Mouse (Mus musculus) limb, embryonic 13.5 days (tissue): ENCODE data around the gene N6amt1. TPM values are rescaled to one million over a fixed set of nuclear protein-coding genes. Genes with fewer than 3 reads are reported as not detected.

Experiments
- ATAC-seq: fragments of 200-750 bp; cut with Nextera tagmentation; 2 replicates; pipeline ENCODE4 v1.8.0; 2017; ENCODE audit warnings: low read depth, moderate number of reproducible peaks, moderate TSS enrichment; ENCODE audit not compliant: low FRiP score
- H3K27ac ChIP-seq: fragments of 300-500 bp; sonication (generic); 2 replicates; pipeline ENCODE4 v1.5.1; 2015; ENCODE audit warnings: inconsistent platforms, mild to moderate bottlenecking, moderate library complexity
- H3K27me3 ChIP-seq: fragments of 300-500 bp; sonication (generic); 2 replicates; pipeline ENCODE4 v1.6.1; 2015; ENCODE audit warnings: mild to moderate bottlenecking, inconsistent platforms
- H3K36me3 ChIP-seq: fragments of 300-500 bp; sonication (generic); 2 replicates; pipeline ENCODE4 v1.6.1; 2015; ENCODE audit warnings: inconsistent platforms, mild to moderate bottlenecking, moderate library complexity
- H3K4me1 ChIP-seq: fragments of 300-500 bp; sonication (generic); 2 replicates; pipeline ENCODE4 v1.6.1; 2015; ENCODE audit warnings: inconsistent platforms
- H3K4me2 ChIP-seq: fragments of 300-500 bp; sonication (generic); replicated peaks from 2 replicates; pipeline ENCODE4 v1.6.1; 2015; ENCODE audit warnings: inconsistent platforms, mild to moderate bottlenecking, moderate library complexity
- H3K4me3 ChIP-seq: fragments of 300-500 bp; sonication (generic); 2 replicates; pipeline ENCODE4 v1.5.1; 2015; ENCODE audit warnings: moderate library complexity, mild to moderate bottlenecking, inconsistent platforms
- H3K9ac ChIP-seq: fragments of 300-500 bp; sonication (generic); 2 replicates; pipeline ENCODE4 v1.6.1; 2015; ENCODE audit warnings: mild to moderate bottlenecking, inconsistent platforms
- H3K9me3 ChIP-seq: fragments of 300-500 bp; sonication (generic); 2 replicates; pipeline ENCODE4 v1.6.1; 2016; ENCODE audit warnings: inconsistent platforms
- WGBS: fragments of 180-500 bp; shearing (Covaris S2); methylation state at CpG from one replicate; pipeline ENCODE4 v1.1.7; 2015; 5-methylcytosine and 5-hydroxymethylcytosine counted together
- polyA plus RNA-seq: library from polyadenylated mRNA; unstranded; fragments of >200 nt; fragmentation: Nextera tagmentation; extraction: Ambion mirVana; gene quantifications from 2 replicates; pipeline ENCODE4 v1.2.1, GENCODE M21; 2015

The N6amt1 gene
- polyA plus RNA-seq, 1 experiment from 2014 or later, result 32.6 TPM

DNA sequence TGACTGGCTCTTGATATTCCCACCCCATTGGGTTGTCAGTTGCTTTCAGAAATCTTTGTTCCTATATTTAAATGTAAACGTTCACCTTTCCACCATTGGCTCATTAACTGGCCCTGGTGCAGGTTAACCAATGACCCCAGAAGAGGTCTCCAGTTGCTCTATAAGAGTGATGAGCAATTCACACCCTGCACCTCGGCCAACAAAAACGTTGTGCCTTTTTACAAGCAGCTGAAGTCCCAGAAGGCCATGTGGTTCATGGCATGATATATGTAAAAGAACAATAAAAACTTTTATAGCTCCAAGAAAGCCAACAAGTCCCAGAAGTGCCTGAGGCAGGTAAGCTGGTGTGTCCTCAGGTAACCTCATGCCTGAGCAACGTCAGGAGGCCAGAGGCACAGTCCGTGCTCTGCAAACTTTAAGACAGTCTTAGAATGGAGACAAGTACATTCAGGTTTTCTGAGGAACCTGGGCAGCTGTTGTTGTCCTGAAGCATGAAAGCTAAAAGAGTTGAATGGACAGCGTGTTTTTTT lies 12.9 kb upstream of the N6amt1 start:
- 26% methylated on average over 6 of the region's 6 CpGs for WGBS
- Histone ChIP-seq H3K4me2 (no peak overlapping the region), H3K27me3 (no peaks in the 10 kb centered on the region), H3K27ac (peak overlapping the region; percentile 16; the same call in 1 of the 2 replicates), H3K4me3 (no peak overlapping the region), H3K4me1 (peaks cover 23% of the 10 kb centered on the region), H3K9ac (no peak overlapping the region), H3K9me3 (no peaks in the 10 kb centered on the region), H3K36me3 (no peaks in the 10 kb centered on the region)
- peak; percentile 81 for ATAC-seq

DNA sequence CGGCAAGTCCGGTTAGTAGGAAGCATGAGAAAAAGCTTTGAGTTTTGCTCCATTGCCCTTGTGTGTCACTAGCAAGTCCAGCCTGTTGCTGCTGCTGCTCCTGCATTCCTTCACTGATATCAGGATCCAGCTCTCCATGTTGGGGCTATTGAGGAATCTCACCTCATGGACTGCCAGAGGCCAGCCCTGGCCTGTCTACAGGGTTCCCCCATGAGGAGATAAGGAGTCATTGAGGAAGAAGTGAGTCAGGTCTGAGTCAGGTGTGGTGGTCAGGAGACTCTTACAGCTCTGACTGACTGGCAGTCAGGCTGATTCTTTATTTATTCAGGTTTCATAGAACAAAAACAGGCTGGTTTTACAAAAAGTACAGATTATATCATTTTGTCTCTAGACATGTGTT lies 5.9 kb upstream of the N6amt1 start:
- Histone ChIP-seq H3K4me2 (no peak overlapping the region), H3K4me3 (no peak overlapping the region), H3K27me3 (no peaks in the 10 kb centered on the region), H3K36me3 (no peaks in the 10 kb centered on the region), H3K9ac (no peak overlapping the region), H3K4me1 (peaks cover 13% of the 10 kb centered on the region), H3K9me3 (no peaks in the 10 kb centered on the region), H3K27ac (no peak overlapping the region)
- WGBS, result 91% methylated on average over 2 of the region's 2 CpGs
- no peak for ATAC-seq

DNA sequence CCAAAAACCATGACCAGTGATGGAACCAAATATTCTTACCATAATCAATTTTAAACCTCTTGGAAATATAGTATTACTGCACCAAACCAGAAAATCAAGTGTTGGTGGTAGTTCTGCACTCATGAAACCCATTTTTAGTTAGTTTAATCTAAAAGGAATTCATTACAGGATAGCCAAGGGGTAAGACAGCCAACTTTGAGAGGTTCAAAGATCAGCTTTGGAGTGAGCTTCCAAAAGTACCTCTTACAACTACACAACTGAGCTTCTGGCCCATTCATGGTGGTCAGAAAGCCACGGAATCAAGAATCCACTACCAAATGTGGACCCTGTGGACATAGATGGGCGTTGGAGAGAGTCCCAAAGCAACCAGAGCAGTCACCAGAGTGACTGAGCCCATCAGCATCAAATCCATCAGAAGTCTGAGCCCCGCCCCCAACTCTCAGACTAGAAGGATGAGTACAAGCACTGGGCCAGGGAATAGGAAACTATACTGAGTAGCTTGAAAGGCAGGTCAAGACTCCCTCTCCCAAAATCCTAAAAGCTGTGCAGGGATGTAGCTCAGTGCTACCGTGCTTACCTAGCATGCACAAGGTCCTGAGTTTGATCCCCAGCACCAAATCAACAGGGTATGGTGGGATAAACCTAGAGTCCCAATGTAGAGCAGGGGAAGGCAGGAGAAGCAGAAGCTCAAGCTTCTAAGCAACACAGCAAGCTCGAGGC lies 2.4 kb upstream of the N6amt1 start:
- no peak overlapping the region for H3K4me3 ChIP-seq
- peaks cover 5% of the 10 kb centered on the region for H3K36me3 ChIP-seq
- H3K9ac ChIP-seq, result no peak overlapping the region
- H3K27me3 ChIP-seq, result no peaks in the 10 kb centered on the region
- H3K4me1 ChIP-seq, result peaks cover 13% of the 10 kb centered on the region
- no peaks in the 10 kb centered on the region for H3K9me3 ChIP-seq
- no peak overlapping the region for H3K4me2 ChIP-seq
- 78% methylated on average over 5 of the region's 5 CpGs for WGBS
- H3K27ac ChIP-seq, result no peak overlapping the region
- ATAC-seq, result no peak

DNA sequence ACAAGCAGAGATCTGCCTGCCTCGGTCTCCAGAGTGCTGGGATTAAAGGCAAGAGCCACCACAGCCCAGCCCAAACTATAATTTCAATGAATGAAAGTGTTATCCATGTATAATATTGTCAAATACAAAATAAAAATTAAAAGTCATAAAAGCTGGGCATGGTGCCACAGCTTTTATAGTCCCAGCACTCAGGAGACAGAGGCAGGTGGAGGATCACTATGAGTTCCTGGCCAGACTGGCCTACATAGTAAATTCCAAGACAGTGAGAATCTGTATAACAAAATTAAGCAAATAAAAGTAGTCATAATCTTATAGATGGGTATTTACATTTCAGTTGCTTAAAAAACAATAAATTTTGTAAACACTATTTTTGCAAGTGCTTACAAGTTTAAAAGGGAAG lies 380 bp upstream of the N6amt1 start:
- Histone ChIP-seq H3K27me3 (no peaks in the 10 kb centered on the region), H3K4me2 (peak overlapping the region; percentile 57), H3K36me3 (peaks cover 24% of the 10 kb centered on the region), H3K27ac (no peak overlapping the region; the same call in 1 of the 2 replicates), H3K4me3 (peak overlapping the region; percentile 72), H3K4me1 (peaks cover 9% of the 10 kb centered on the region), H3K9ac (no peak overlapping the region; the same call in 1 of the 2 replicates), H3K9me3 (no peaks in the 10 kb centered on the region)
- ATAC-seq, result no peak
- 91% methylated on average over 1 of the region's 1 CpGs for WGBS

DNA sequence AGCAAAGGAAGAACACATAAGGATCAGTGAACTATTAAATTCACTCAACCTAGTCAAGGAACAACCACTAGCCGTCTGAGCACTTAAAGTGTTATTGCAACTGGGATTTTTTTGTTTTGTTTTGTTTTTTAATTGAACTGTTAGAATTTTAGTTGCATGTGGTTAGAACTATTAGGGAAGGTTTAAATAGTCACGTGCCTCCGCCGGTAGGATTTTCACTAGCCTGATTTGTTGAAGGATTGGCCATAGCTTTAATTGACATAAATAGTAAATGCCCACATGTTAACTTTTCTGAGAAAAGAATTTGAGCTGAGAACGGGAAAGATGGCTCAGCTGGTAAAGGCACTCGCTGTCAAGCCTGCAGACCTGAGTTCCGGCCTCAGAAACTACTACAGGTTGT lies 763 bp downstream of the N6amt1 start:
- Histone ChIP-seq H3K9ac (peak overlapping the region; percentile 74; the same call in 1 of the 2 replicates), H3K4me1 (peaks cover 9% of the 10 kb centered on the region), H3K9me3 (no peaks in the 10 kb centered on the region), H3K36me3 (peaks cover 35% of the 10 kb centered on the region), H3K4me3 (peak overlapping the region; percentile 72), H3K4me2 (peak overlapping the region; percentile 57), H3K27me3 (no peaks in the 10 kb centered on the region), H3K27ac (no peak overlapping the region)
- whole genome bisulfite sequencing, result 75% methylated on average over 7 of the region's 7 CpGs
- no peak for ATAC-seq

DNA sequence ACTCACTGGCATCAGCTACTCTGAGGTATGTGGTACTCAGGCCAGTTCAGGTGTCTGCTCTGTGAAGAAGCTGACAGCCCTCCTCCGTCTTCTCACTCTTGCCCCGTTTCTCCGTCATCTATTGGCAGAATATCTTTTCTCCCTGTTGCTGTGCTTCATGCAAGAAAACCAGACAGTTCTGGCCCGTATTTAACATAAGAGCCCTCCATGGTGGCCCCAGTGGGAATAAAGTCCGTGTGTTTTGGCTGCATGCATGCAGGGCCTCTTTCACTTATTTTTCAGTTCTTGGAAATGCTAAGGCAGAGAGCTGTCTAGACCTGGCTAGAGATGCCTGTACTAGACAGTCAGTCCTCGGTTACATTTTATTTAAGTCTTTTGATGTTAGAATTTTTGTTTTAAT lies 6.1 kb downstream of the N6amt1 start:
- Histone ChIP-seq H3K9me3 (no peaks in the 10 kb centered on the region), H3K4me3 (no peak overlapping the region), H3K27me3 (no peaks in the 10 kb centered on the region), H3K36me3 (peaks cover 74% of the 10 kb centered on the region), H3K4me1 (no peaks in the 10 kb centered on the region), H3K4me2 (no peak overlapping the region), H3K27ac (no peak overlapping the region), H3K9ac (no peak overlapping the region)
- WGBS, result 85% methylated on average over 6 of the region's 6 CpGs
- ATAC-seq, result no peak

DNA sequence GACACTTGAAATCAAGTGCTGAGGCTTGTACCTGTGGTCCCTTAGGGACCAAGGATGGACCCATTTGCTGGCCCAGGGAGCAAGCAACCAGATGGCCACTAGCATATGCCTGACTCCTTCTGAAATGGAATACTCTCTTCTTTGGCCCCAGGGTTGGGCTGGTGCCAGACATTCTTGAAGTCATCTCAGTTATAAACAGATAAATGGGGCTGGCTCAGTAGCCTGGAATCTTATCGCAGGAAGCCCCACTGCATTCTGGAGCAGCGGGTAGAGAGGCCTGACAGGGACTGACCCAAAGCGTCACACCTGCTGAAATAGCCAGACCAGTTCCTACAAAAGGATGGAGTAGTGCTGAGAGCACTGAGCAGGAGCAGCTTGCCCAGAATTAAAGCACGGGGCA lies 10.2 kb downstream of the N6amt1 start:
- ATAC-seq, result no peak
- Histone ChIP-seq H3K27me3 (no peaks in the 10 kb centered on the region), H3K9me3 (no peaks in the 10 kb centered on the region), H3K4me1 (0 out of 2 replicates have a peak, but pooled peaks cover 6% of the 10 kb centered on the region), H3K36me3 (peaks cover 66% of the 10 kb centered on the region), H3K9ac (no peak overlapping the region), H3K27ac (no peak overlapping the region), H3K4me2 (no peak overlapping the region), H3K4me3 (no peak overlapping the region)
- 90% methylated on average over 4 of the region's 4 CpGs for WGBS

DNA sequence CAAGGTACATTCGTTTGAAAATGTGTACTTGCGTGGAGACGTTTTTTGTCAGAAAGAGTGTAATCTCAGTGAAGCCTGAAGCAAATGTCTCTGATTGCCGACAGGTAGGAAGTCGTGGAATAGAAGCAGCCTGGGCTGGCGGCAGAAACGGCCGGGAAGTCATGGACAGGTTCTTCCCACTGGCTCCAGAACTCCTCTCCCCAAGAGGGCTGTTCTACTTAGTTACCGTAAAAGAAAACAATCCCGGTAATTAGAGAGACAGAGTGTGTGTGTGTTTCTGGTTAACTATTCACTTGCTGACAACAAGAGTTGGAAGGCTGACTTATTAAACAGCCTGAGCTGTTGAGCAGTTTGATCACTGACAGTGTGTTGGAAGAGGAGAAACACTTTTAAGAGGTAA lies 12.1 kb downstream of the N6amt1 start:
- Histone ChIP-seq H3K9me3 (no peaks in the 10 kb centered on the region), H3K36me3 (peaks cover 56% of the 10 kb centered on the region), H3K4me2 (no peak overlapping the region), H3K27me3 (no peaks in the 10 kb centered on the region), H3K9ac (no peak overlapping the region), H3K4me3 (no peak overlapping the region), H3K27ac (no peak overlapping the region), H3K4me1 (0 out of 2 replicates have a peak, but pooled peaks cover 6% of the 10 kb centered on the region)
- no peak for ATAC-seq
- 50% methylated on average over 10 of the region's 10 CpGs for WGBS

DNA sequence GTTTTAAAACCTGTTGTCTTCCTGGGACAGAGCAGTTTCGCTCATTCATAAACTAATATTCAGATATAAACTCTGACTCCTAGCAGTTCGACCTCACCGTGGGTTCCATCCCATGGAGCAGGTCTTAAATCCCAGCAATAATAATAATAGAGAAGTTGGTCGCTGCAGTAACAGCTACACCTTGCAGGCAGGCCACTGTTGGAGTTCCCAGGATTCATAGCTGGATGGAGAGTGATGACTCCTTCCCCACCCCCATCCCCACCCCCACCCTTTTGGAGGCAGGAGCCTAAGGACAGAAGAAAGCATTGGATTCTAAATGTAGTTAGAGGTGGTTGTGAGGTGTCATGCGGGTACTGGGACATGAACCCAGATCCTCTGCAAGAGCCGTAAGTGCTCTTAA lies 12.5 kb downstream of the N6amt1 start:
- no peak for ATAC-seq
- Histone ChIP-seq H3K36me3 (peaks cover 56% of the 10 kb centered on the region), H3K4me1 (0 out of 2 replicates have a peak, but pooled peaks cover 6% of the 10 kb centered on the region), H3K27me3 (no peaks in the 10 kb centered on the region), H3K27ac (no peak overlapping the region), H3K9me3 (no peaks in the 10 kb centered on the region), H3K9ac (no peak overlapping the region), H3K4me2 (no peak overlapping the region), H3K4me3 (no peak overlapping the region)
- WGBS, result 90% methylated on average over 6 of the region's 6 CpGs

DNA sequence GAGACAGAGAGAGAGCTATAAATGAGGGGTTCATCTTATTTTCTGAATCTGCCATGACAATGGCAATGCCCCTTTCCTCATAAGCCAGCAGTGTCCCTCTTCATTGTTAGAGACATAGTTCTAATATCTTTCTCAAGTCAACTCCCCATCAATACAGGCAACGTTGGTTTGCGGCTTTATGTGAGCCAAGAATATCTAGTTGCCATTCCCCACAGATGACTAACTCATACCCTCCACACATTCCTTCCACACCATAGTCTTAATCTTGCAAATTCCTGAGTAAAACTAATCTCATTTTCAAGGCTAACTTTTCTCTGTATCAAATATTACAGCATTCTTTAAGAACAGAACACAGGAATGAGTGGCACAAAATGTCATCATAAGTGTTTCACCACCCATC lies 29.0 kb downstream of the N6amt1 start:
- no peaks in the 10 kb centered on the region for H3K9me3 ChIP-seq
- no peak overlapping the region for H3K9ac ChIP-seq
- no peak overlapping the region for H3K27ac ChIP-seq
- peaks cover 84% of the 10 kb centered on the region for H3K36me3 ChIP-seq
- H3K4me1 ChIP-seq, result no peaks in the 10 kb centered on the region
- no peak overlapping the region for H3K4me3 ChIP-seq
- 90% methylated on average over 2 of the region's 2 CpGs for WGBS
- ATAC-seq, result no peak
- H3K27me3 ChIP-seq, result no peaks in the 10 kb centered on the region
- H3K4me2 ChIP-seq, result no peak overlapping the region

DNA sequence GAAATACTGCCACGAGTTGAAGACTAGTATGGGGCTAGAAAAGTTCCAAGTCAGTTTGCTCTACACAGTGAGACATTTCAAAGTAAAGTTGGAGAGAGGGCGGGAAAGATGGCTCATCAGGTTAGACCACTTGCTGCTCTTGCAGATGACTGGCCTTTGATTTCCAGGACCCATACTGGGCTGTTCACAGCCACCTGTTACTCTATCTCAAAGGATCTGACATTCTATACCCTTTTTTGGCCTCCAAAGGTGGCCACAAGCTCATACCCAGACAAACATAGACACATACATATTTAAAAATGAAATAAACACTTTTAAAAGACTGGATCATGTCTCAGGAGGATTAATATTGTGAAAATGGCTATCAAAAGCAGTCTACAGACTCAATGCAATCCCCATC lies 30.4 kb downstream of the N6amt1 start:
- no peak for ATAC-seq
- H3K4me3 ChIP-seq, result no peak overlapping the region
- H3K27ac ChIP-seq, result no peak overlapping the region
- no peaks in the 10 kb centered on the region for H3K9me3 ChIP-seq
- no peak overlapping the region for H3K4me2 ChIP-seq
- H3K9ac ChIP-seq, result no peak overlapping the region
- H3K27me3 ChIP-seq, result no peaks in the 10 kb centered on the region
- 70% methylated on average over 2 of the region's 2 CpGs for WGBS
- peaks cover 88% of the 10 kb centered on the region for H3K36me3 ChIP-seq
- no peaks in the 10 kb centered on the region for H3K4me1 ChIP-seq

DNA sequence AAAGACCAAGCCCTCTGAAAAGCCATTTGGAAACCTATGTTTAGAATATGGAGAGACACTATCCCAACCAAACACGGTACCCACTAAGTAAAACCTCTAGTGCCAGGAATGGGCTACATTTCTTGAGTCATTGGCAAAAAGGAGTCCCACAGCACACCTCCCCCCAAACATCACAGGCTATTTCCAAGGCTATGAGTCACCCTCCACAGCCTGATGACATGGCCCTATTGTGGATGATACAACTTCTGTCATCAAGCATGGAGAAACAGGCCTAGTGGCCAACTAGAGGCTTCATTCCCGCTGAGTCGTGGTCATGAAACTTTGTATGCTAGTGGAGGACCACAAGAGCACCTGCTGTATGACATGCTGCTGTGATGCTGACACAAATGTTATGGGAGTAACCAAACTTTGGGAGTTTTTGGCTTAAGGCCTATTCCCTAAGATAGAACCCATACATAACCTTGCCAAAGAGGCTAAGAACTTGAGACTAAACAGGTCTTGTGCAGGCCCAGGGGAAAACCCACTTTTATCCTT lies 33.5 kb downstream of the N6amt1 start:
- Histone ChIP-seq H3K4me3 (no peak overlapping the region), H3K27ac (no peak overlapping the region), H3K36me3 (peaks cover 73% of the 10 kb centered on the region), H3K4me1 (no peaks in the 10 kb centered on the region), H3K4me2 (no peak overlapping the region), H3K9me3 (no peaks in the 10 kb centered on the region), H3K9ac (no peak overlapping the region), H3K27me3 (no peaks in the 10 kb centered on the region)
- no peak for ATAC-seq
- WGBS, result 95% methylated on average over 3 of the region's 3 CpGs
